Mouse (Mus musculus) right cerebral cortex, postnatal 36 days (tissue): ENCODE measurements around the gene Oxt.

Experiments
- DNase-seq, 2 experiments: peaks; one replicate each; pipeline ENCODE4 v3.0.0; 2022; ENCODE audit warnings: low spot score in 2 of 2, mixed read lengths in 1 of 2

The Oxt gene

DNA sequence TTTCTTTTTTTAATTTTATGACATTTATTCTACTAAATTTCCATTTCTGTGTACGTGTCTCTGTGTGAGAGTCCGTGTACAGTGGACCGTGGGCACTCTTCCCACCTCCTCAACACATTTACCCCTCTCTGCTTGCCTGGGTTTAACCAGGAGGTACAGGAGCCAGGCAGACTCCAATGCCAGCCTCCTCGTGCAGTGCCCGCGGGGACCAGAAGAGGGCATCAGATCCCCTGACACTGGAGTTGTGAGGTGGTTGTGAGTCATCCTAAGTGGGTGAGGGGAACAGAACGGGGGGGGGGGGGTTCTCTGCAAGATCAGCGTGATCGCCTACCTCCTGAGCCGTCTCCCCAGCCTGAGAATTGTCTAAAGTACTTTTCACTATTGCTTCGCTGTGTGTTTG lies 2.2 kb downstream of the Oxt start:
- peak; percentile 58 to 61 for DNase-seq

DNA sequence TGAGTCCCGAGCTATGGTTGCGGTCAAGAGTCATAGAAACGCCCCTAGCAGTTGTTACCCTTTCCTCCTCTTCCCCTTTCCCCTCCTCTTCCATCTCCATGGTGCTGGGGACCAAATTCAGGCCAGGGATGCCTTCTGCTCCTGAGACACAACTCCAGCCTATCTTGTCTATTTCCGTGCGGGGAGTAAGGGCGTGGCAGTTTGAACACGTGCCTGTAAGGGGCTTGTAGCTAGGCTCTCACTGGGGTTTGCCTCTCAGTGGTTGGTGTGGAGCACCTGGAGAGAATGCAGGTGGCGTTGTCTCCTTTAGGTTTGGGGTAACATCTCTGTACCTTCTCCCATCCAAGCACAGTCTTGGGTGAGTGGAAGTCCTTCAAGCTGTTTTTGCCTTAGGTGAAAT lies 3.8 kb downstream of the Oxt start:
- DNase-seq: no peak

DNA sequence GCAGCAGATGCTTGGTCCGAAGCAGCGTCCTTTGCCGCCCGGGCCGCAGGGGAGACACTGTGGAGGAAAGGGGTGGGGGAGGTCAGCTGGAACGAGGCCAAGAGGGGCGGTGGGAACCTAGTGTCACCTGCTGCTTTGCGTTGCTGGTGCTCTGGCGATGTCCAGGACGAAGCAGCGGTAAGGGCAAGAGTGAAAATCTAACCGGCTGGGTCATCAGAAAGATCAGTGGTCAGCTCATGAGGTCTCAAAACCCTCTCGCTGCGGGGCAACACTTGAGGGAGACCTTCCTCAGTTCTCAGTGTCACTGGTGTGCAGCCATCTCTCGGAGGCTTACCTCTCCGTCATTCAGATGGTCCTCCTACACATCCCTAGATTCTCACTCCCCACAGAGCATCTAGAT lies 5.2 kb downstream of the Oxt start:
- no peak for DNase-seq

DNA sequence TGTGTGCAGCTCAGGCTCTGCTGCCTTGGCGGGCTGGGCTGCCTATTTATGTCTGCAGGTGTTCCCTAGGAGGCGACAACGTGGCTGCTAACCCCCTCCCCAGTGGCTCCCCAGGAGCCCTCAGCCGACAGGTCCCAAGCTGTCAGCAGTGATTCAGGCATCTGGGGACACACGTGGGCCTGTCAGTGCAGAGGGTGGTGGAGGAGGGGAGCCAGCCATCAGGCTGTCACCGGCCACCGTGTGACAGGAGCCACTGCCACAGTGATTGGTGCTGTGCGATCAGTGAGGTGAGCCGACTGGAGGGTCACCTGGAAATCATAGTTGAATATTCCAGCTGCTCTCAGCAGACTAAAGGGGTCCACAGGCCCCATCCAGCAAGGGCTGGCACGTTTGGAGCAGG lies 6.6 kb downstream of the Oxt start, which contains the start of gene Avp:
Gene Avp (minus strand): TSS at position 3 of the 400 bp plus-strand sequence.
- no peak for DNase-seq

GRCm38 (mm10) chr2:130583902-130584560 lies 8.1 kb downstream of the Oxt start:
- DNase-seq: no peak

DNA sequence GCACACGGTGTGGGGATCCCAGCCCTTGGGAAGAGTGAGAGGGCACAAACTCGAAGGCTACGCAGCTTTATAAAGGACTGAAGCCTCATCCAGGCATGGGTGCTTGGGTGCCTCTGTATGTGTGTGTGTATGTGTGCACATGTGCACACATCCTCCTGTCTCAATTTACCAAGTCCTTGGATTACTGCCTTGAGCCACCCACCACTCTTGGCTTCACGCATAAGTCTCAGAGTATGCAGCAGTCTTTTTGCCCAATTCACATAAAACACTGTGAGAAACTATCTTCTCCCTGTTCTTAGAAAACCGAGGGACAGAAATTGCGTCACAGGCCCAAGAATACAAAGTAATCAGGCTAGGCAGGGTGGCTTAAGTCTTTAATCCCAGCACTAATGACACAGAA lies 10.0 kb downstream of the Oxt start:
- DNase-seq: peak; percentile 50 to 67

GRCm38 (mm10) chr2:130588373-130588772 lies 12.4 kb downstream of the Oxt start:
- no peak for DNase-seq

DNA sequence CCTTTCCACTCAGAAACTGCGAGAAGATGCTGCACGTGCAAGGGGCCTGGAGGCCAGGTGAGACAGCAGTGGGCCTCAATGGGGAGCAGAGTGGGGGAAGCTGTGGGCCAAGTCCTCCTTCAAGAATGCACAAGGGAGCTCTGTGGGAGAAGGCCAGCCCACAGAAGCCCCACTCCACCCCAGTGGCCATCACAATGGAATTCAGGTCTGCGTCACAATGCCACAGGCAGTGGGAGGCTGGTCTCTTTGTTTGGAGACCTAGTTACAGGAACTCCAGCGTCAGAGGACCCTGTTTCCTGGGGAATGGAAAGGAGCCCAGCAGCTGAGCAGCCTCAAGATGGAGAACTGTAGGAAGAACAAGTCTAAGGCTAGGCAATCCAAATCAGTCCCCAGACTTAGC lies 13.2 kb downstream of the Oxt start:
- no peak for DNase-seq

DNA sequence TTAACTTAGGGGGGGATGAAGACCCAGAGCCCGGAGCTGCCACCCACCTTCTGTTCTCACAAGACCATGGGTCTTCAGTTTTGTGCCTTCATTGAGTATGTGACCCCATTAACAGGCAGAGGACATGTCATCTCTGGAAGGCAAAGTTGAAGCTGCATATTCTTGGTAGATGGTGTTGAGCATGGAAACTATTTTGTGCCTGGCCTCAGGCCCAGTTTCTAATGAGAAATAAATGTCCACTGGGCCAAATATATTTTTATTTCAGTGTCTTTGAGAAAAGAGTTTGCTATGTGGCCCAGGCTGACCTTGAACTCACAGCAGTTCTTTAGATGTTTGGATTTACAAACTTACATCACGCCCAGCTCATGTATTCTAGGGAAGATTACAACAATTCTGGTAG lies 13.8 kb downstream of the Oxt start:
- no peak for DNase-seq

GRCm38 (mm10) chr2:130591016-130591415 lies 15.0 kb downstream of the Oxt start:
- DNase-seq: no peak

DNA sequence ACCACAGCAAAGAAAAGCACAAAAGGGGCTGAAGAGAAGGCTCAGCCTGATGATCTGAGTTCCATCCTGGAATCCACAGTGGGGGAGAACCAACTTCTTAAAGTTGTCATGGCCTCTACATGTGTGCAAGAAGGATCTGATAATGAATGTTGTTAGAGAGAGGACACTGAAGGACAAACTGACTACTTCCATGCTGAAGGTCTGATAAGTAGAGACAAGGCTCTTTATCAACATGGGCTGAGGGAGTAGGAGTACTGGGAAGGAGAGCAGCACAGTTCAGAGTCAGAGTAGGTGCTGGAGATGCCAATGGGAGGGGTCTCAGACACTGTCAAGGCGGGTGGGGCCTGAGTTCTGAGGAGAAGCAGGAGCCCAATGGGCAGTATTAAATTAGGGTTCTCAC lies 19.6 kb downstream of the Oxt start:
- DNase-seq: no peak

- DNase-seq: no peak
Observed at GRCm38 (mm10) chr2:130597601-130598010, 21.6 kb downstream of the Oxt start.

DNA sequence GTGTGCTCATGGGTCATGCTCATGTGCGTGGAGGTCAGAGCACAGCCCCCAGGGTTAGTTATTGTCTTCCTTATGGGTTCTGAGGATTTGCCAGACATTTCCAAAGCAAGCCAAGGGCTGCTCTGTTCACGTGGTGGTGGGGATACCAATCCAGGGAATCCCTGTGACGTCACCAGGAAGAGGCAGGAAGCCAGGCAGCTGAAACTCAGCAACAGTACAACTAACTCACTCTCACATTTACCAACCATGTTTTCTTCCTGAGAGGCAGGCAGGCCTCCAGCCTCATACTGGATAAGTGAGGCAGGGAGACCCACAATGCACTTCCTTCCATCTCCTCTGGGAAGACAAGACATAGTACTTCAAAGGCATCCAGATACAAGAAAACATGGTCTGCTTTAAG lies 22.4 kb downstream of the Oxt start:
- DNase-seq: no peak

- DNase-seq: no peak
Observed at GRCm38 (mm10) chr2:130602195-130602594, 26.2 kb downstream of the Oxt start.

- no peak for DNase-seq
Observed at GRCm38 (mm10) chr2:130613091-130613490, 37.1 kb downstream of the Oxt start.

- no peak for DNase-seq
Observed at GRCm38 (mm10) chr2:130618972-130619371, 43.0 kb downstream of the Oxt start.
